ENCODE assay signal across 32 mouse cellular contexts in genomic region chr14:55513927-55514326, GRCm38 (mm10). TPM values are rescaled to one million over a fixed set of nuclear protein-coding genes. Genes with fewer than 3 reads are reported as not detected.
DNase-seq lines count a peak whose midpoint lies in the region; ATAC-seq and TF ChIP-seq lines count a peak whose summit lies in the region.
"Had no signal": no experiment of that assay in that cellular context is flagged by ENCODE, and none has a peak within 500 bp of the region (broad histone marks: within the 10 kb centered on the region; RNA-seq: fewer than 3 reads in every experiment).

No protein-coding gene starts in this region.

- H3K9ac ChIP-seq in hindbrain, postnatal 0 days (replicated peaks; ENCODE audit: low read length): no peak overlapping the region
- no peak overlapping the region for H3K9ac ChIP-seq in liver, embryonic 11.5 days (ENCODE audit: low read depth, low read length)
- no peak overlapping the region for H3K9ac ChIP-seq in liver, embryonic 14.5 days (replicated peaks)
- H3K9ac ChIP-seq: embryonic facial prominence, embryonic 13.5 days; forebrain, embryonic 12.5 days; forebrain, embryonic 15.5 days; hindbrain, embryonic 13.5 days had no signal

- no peak for DNase-seq in hindbrain, embryonic 10.5 days (ENCODE audit: low spot score)
- DNase-seq in hindbrain, postnatal 0 days (ENCODE audit: low spot score): no peak
- DNase-seq in liver, embryonic 11.5 days (ENCODE audit: low spot score): no peak
- DNase-seq in liver: no peak
- DNase-seq in liver, embryonic 14.5 days (ENCODE audit: low read depth in 3 of 3, low spot score in 3 of 3): no peak
- no peak for DNase-seq in B cell, adult 2 months
- DNase-seq: adrenal gland, adult 8-10 months; adrenal gland, postnatal 25 days; cerebellum, adult 11-12 months; cerebellum, adult 8-10 months; cerebellum, postnatal 36 days; embryo, embryonic 11 days; gastrocnemius, postnatal 25 days; heart, adult 2 months had no signal

- TF ChIP-seq EP300 in liver, embryonic 14.5 days (IDR thresholded peaks at IDR 0.05; ENCODE audit: low read depth): no peak

- H3K36me3 ChIP-seq in hindbrain, embryonic 10.5 days: no peaks in the 10 kb centered on the region
- H3K36me3 ChIP-seq in hindbrain, postnatal 0 days (ENCODE audit: insufficient read depth, low read length): no peaks in the 10 kb centered on the region
- H3K36me3 ChIP-seq in liver, embryonic 11.5 days (ENCODE audit: control insufficient read depth, insufficient read depth, low read length): no peaks in the 10 kb centered on the region
- H3K36me3 ChIP-seq in liver, embryonic 14.5 days (replicated peaks; ENCODE audit: control insufficient read depth, insufficient read depth, low read depth): no peaks in the 10 kb centered on the region
- H3K36me3 ChIP-seq: embryonic facial prominence, embryonic 10.5 days; embryonic facial prominence, embryonic 13.5 days; forebrain, embryonic 12.5 days; forebrain, embryonic 15.5 days; hindbrain, embryonic 13.5 days had no signal

- TF ChIP-seq CTCF in hindbrain, postnatal 0 days (IDR thresholded peaks at IDR 0.05; ENCODE audit: low read depth): no peak
- no peak for TF ChIP-seq CTCF in liver, embryonic 14.5 days (IDR thresholded peaks at IDR 0.05; ENCODE audit: low read depth)
- no peak for TF ChIP-seq CTCF in olfactory bulb, adult 2 months (IDR thresholded peaks at IDR 0.05; ENCODE audit: insufficient read depth, low read depth, low read length)

- no peak overlapping the region for H3K4me2 ChIP-seq in hindbrain, postnatal 0 days (ENCODE audit: low read depth, low read length)
- peak overlapping the region; percentile 35 for H3K4me2 ChIP-seq in liver, embryonic 11.5 days
- H3K4me2 ChIP-seq in liver, embryonic 14.5 days (ENCODE audit: low read depth): no peak overlapping the region
- H3K4me2 ChIP-seq: embryonic facial prominence, embryonic 13.5 days; forebrain, embryonic 12.5 days; forebrain, embryonic 15.5 days; heart, embryonic 11.5 days; hindbrain, embryonic 13.5 days had no signal

- no peak for TF ChIP-seq POLR2A in olfactory bulb, adult 2 months (IDR thresholded peaks at IDR 0.05; ENCODE audit: insufficient read depth, low read depth, low read length)

- H3K4me1 ChIP-seq in hindbrain, embryonic 10.5 days (replicated peaks): peaks cover 53% of the 10 kb centered on the region
- H3K4me1 ChIP-seq in hindbrain, postnatal 0 days (ENCODE audit: insufficient read depth, low read length): peaks cover 4% of the 10 kb centered on the region; the same call in 1 of the 2 replicates
- H3K4me1 ChIP-seq in liver, embryonic 11.5 days (replicated peaks; ENCODE audit: control insufficient read depth, insufficient read depth, low read length): peaks cover 14% of the 10 kb centered on the region; the same call in 1 of the 2 replicates
- H3K4me1 ChIP-seq in liver, embryonic 14.5 days (replicated peaks; ENCODE audit: control insufficient read depth in 2 of 2, insufficient read depth in 2 of 2, low read length in 1 of 2): peaks cover 5 to 10% of the 10 kb centered on the region in 2 experiments; a peak in 3 of 4 replicates
- H3K4me1 ChIP-seq in olfactory bulb, adult 2 months (ENCODE audit: control insufficient read depth, insufficient read depth, low read length): peaks cover 39% of the 10 kb centered on the region

- peaks cover 37% of the 10 kb centered on the region for H3K27me3 ChIP-seq in hindbrain, embryonic 10.5 days (ENCODE audit: insufficient read depth, poor library complexity, severe bottlenecking)
- no peaks in the 10 kb centered on the region for H3K27me3 ChIP-seq in hindbrain, postnatal 0 days (ENCODE audit: insufficient read depth, low read length)
- H3K27me3 ChIP-seq in liver, embryonic 11.5 days (replicated peaks; ENCODE audit: control insufficient read depth, insufficient read depth, low read length): peaks cover 60% of the 10 kb centered on the region
- H3K27me3 ChIP-seq in liver, embryonic 14.5 days (ENCODE audit: control insufficient read depth, insufficient read depth, low read length): peaks cover 20% of the 10 kb centered on the region
- H3K27me3 ChIP-seq: forebrain, embryonic 15.5 days had no signal

- no peak for ATAC-seq in hindbrain, postnatal 0 days
- peak; percentile 72 for ATAC-seq in liver, embryonic 11.5 days (replicated peaks; ENCODE audit: low FRiP score)
- ATAC-seq in liver, embryonic 14.5 days (ENCODE audit: insufficient read depth): peak; percentile 76
- ATAC-seq: CD4-positive, CD25-positive, alpha-beta regulatory T cell, adult 4 months; forebrain, embryonic 15.5 days; hindbrain, embryonic 16.5 days had no signal

- H3K9me3 ChIP-seq in hindbrain, embryonic 10.5 days: no peaks in the 10 kb centered on the region
- H3K9me3 ChIP-seq in hindbrain, postnatal 0 days (ENCODE audit: low read length): no peaks in the 10 kb centered on the region
- H3K9me3 ChIP-seq in liver, embryonic 11.5 days (ENCODE audit: control insufficient read depth, low read length): no peaks in the 10 kb centered on the region
- no peaks in the 10 kb centered on the region for H3K9me3 ChIP-seq in liver, embryonic 14.5 days (ENCODE audit: control insufficient read depth, low read length)
- H3K9me3 ChIP-seq: embryonic facial prominence, embryonic 10.5 days; embryonic facial prominence, embryonic 13.5 days; forebrain, embryonic 12.5 days; forebrain, embryonic 15.5 days; hindbrain, embryonic 13.5 days had no signal

- 0 out of 2 replicates have a peak overlapping the region, but pooled peaks have one; percentile 23 for H3K27ac ChIP-seq in hindbrain, embryonic 10.5 days
- H3K27ac ChIP-seq in hindbrain, postnatal 0 days: no peak overlapping the region
- H3K27ac ChIP-seq in liver, embryonic 11.5 days (ENCODE audit: low read depth, low read length): no peak overlapping the region
- H3K27ac ChIP-seq in liver, embryonic 14.5 days: no peak overlapping the region
- H3K27ac ChIP-seq in olfactory bulb, adult 2 months (ENCODE audit: insufficient read depth, low read depth, low read length): peak overlapping the region; percentile 29; the same call in 1 of the 2 replicates
- H3K27ac ChIP-seq: embryonic facial prominence, embryonic 10.5 days; embryonic facial prominence, embryonic 13.5 days; forebrain, embryonic 12.5 days; forebrain, embryonic 15.5 days; heart, adult 2 months; hindbrain, embryonic 13.5 days had no signal

- WGBS in hindbrain, embryonic 10.5 days: 72% methylated on average over 10 of the region's 10 CpGs
- WGBS in hindbrain, postnatal 0 days: 70% methylated on average over 10 of the region's 10 CpGs
- 31% methylated on average over 10 of the region's 10 CpGs for WGBS in liver, embryonic 11.5 days
- WGBS in liver, embryonic 14.5 days (ENCODE audit: insufficient replicate concordance): 24% methylated on average over 10 of the region's 10 CpGs
- WGBS in olfactory bulb, adult 2 months: 57% methylated on average over 10 of the region's 10 CpGs

- H3K4me3 ChIP-seq in hindbrain, embryonic 10.5 days: no peak overlapping the region
- no peak overlapping the region for H3K4me3 ChIP-seq in hindbrain, postnatal 0 days (ENCODE audit: low read length)
- no peak overlapping the region for H3K4me3 ChIP-seq in liver, embryonic 11.5 days (ENCODE audit: low read depth, low read length)
- no peak overlapping the region for H3K4me3 ChIP-seq in liver, embryonic 14.5 days (ENCODE audit: insufficient read depth in 1 of 2, low read depth in 2 of 2, low read length in 2 of 2)
- H3K4me3 ChIP-seq in olfactory bulb, adult 2 months (ENCODE audit: insufficient read depth, low read depth, low read length): peak overlapping the region; percentile 36
- H3K4me3 ChIP-seq: embryonic facial prominence, embryonic 10.5 days; embryonic facial prominence, embryonic 13.5 days; erythroblast, embryonic 14.5 days; forebrain, embryonic 12.5 days; forebrain, embryonic 15.5 days; heart, adult 2 months; hindbrain, embryonic 13.5 days had no signal

RNA-seq across cellular contexts. Expression of gene Cpne6, which starts 3.7 kb away (rescaled TPM):
- polyA plus RNA-seq in hindbrain, embryonic 10.5 days (2016; fragmentation: Nextera tagmentation; extraction: Ambion mirVana): 1.1 and 1.6 TPM in 2 replicates
- total RNA-seq in hindbrain, postnatal 0 days (2014; rRNA removed): 8.3 and 19.7 TPM in 2 replicates
- 25.3 and 28.0 TPM in 2 replicates for polyA plus RNA-seq in hindbrain, postnatal 0 days (2015; fragmentation: Nextera tagmentation; extraction: Ambion mirVana)
- 0.16 and 0.49 TPM in 2 replicates for polyA plus RNA-seq in liver, embryonic 11.5 days (2014; fragmentation: Nextera tagmentation; extraction: Ambion mirVana)
- 0.05 and 0.06 TPM in 2 replicates for polyA plus RNA-seq in liver, embryonic 14.5 days (2012; rRNA removed)
- not detected in 2 replicates for polyA plus RNA-seq in liver, embryonic 14.5 days (2014; fragmentation: Nextera tagmentation; extraction: Ambion mirVana)
- 357 TPM in 1 of 2 replicates, not detected in the other for polyA plus RNA-seq in olfactory bulb, adult 2 months (2012; ENCODE audit: insufficient read depth, insufficient read length, low replicate concordance, missing spikeins)
- total RNA-seq: gastrocnemius, adult 8-10 months; gastrocnemius, postnatal 25 days; heart, adult 2 months; heart, postnatal 25 days; hematopoietic stem cell, adult 5-6 weeks; MEL had no signal
- polyA plus RNA-seq: C2C12; CD4-positive, CD25-positive, alpha-beta regulatory T cell, adult 4 months; erythroblast, embryonic 14.5 days had no signal

RNA-seq across cellular contexts. Expression of gene Nrl, which starts 10.9 kb away (rescaled TPM):
- polyA plus RNA-seq in hindbrain, embryonic 10.5 days (2016; fragmentation: Nextera tagmentation; extraction: Ambion mirVana): not detected in 2 replicates
- total RNA-seq in hindbrain, postnatal 0 days (2014; rRNA removed): 4.4 and 7.1 TPM in 2 replicates
- polyA plus RNA-seq in hindbrain, postnatal 0 days (2015; fragmentation: Nextera tagmentation; extraction: Ambion mirVana): 0.23 and 0.33 TPM in 2 replicates
- not detected in 2 replicates for polyA plus RNA-seq in liver, embryonic 11.5 days (2014; fragmentation: Nextera tagmentation; extraction: Ambion mirVana)
- polyA plus RNA-seq in liver, embryonic 14.5 days (2012; rRNA removed): not detected in 2 replicates
- not detected in 2 replicates for polyA plus RNA-seq in liver, embryonic 14.5 days (2014; fragmentation: Nextera tagmentation; extraction: Ambion mirVana)
- polyA plus RNA-seq in olfactory bulb, adult 2 months (2012; ENCODE audit: insufficient read depth, insufficient read length, low replicate concordance, missing spikeins): not detected in 2 replicates
- total RNA-seq: adrenal gland, adult 8-10 months; adrenal gland, postnatal 25 days; gastrocnemius, adult 8-10 months; gastrocnemius, postnatal 25 days; heart, adult 2 months; hematopoietic stem cell, adult 5-6 weeks; MEL had no signal
- polyA plus RNA-seq: C2C12; embryonic facial prominence, embryonic 10.5 days; embryonic facial prominence, embryonic 13.5 days; forebrain, embryonic 12.5 days; gonadal fat pad, adult 2 months; heart, adult 2 months; heart, embryonic 11.5 days; heart, embryonic 14.5 days; heart, postnatal 0 days had no signal

RNA-seq across cellular contexts. Expression of gene Carmil3, which starts 23.5 kb away (rescaled TPM):
- 5.7 and 7.9 TPM in 2 replicates for polyA plus RNA-seq in hindbrain, embryonic 10.5 days (2016; fragmentation: Nextera tagmentation; extraction: Ambion mirVana)
- 90.5 and 120 TPM in 2 replicates for total RNA-seq in hindbrain, postnatal 0 days (2014; rRNA removed)
- 23.8 and 25.2 TPM in 2 replicates for polyA plus RNA-seq in hindbrain, postnatal 0 days (2015; fragmentation: Nextera tagmentation; extraction: Ambion mirVana)
- 2.7 and 3.0 TPM in 2 replicates for polyA plus RNA-seq in liver, embryonic 11.5 days (2014; fragmentation: Nextera tagmentation; extraction: Ambion mirVana)
- 2.6 TPM in 2 replicates for polyA plus RNA-seq in liver, embryonic 14.5 days (2012; rRNA removed)
- 0.32 and 0.45 TPM in 2 replicates for polyA plus RNA-seq in liver, embryonic 14.5 days (2014; fragmentation: Nextera tagmentation; extraction: Ambion mirVana)
- polyA plus RNA-seq in olfactory bulb, adult 2 months (2012; ENCODE audit: insufficient read depth, insufficient read length, low replicate concordance, missing spikeins): not detected in 2 replicates
- polyA plus RNA-seq: CD4-positive, CD25-positive, alpha-beta regulatory T cell, adult 4 months; erythroblast, embryonic 14.5 days had no signal

RNA-seq across cellular contexts. Expression of gene Pck2, which starts 26.1 kb away (rescaled TPM):
- polyA plus RNA-seq in hindbrain, embryonic 10.5 days (2016; fragmentation: Nextera tagmentation; extraction: Ambion mirVana): 15.4 and 18.5 TPM in 2 replicates
- 30.5 and 32.0 TPM in 2 replicates for total RNA-seq in hindbrain, postnatal 0 days (2014; rRNA removed)
- 19.9 and 22.5 TPM in 2 replicates for polyA plus RNA-seq in hindbrain, postnatal 0 days (2015; fragmentation: Nextera tagmentation; extraction: Ambion mirVana)
- 49.8 and 50.9 TPM in 2 replicates for polyA plus RNA-seq in liver, embryonic 11.5 days (2014; fragmentation: Nextera tagmentation; extraction: Ambion mirVana)
- polyA plus RNA-seq in liver, embryonic 14.5 days (2012; rRNA removed): 19.6 and 21.9 TPM in 2 replicates
- 15.6 and 20.6 TPM in 2 replicates for polyA plus RNA-seq in liver, embryonic 14.5 days (2014; fragmentation: Nextera tagmentation; extraction: Ambion mirVana)
- not detected in 2 replicates for polyA plus RNA-seq in olfactory bulb, adult 2 months (2012; ENCODE audit: insufficient read depth, insufficient read length, low replicate concordance, missing spikeins)

RNA-seq across cellular contexts. Expression of gene Dhrs4, which starts 35.4 kb away (rescaled TPM):
- polyA plus RNA-seq in hindbrain, embryonic 10.5 days (2016; fragmentation: Nextera tagmentation; extraction: Ambion mirVana): 50.5 and 64.5 TPM in 2 replicates
- 15.8 and 18.4 TPM in 2 replicates for total RNA-seq in hindbrain, postnatal 0 days (2014; rRNA removed)
- polyA plus RNA-seq in hindbrain, postnatal 0 days (2015; fragmentation: Nextera tagmentation; extraction: Ambion mirVana): 28.1 and 29.6 TPM in 2 replicates
- polyA plus RNA-seq in liver, embryonic 11.5 days (2014; fragmentation: Nextera tagmentation; extraction: Ambion mirVana): 58.7 and 59.4 TPM in 2 replicates
- 40.3 and 44.1 TPM in 2 replicates for polyA plus RNA-seq in liver, embryonic 14.5 days (2012; rRNA removed)
- polyA plus RNA-seq in liver, embryonic 14.5 days (2014; fragmentation: Nextera tagmentation; extraction: Ambion mirVana): 40.4 and 42.2 TPM in 2 replicates
- polyA plus RNA-seq in olfactory bulb, adult 2 months (2012; ENCODE audit: insufficient read depth, insufficient read length, low replicate concordance, missing spikeins): not detected in 2 replicates

Comparison
In these comparisons a context has a peak if more than half of its experiments do, and no peak if none do; other contexts are left out.
1. H3K27ac ChIP-seq: peak in hindbrain, embryonic 10.5 days (single experiment) and olfactory bulb, adult 2 months (single experiment); none in hindbrain, postnatal 0 days (single experiment), liver, embryonic 11.5 days (single experiment) and liver, embryonic 14.5 days (single experiment).